Mouse (Mus musculus) embryonic facial prominence, embryonic 11.5 days (tissue): ENCODE data around the gene Gcnt1. TPM values are rescaled to one million over a fixed set of nuclear protein-coding genes. Genes with fewer than 3 reads are reported as not detected.

Experiments
- ATAC-seq: fragments of 200-750 bp; cut with Nextera tagmentation; replicated peaks from 2 replicates; pipeline ENCODE4 v1.8.0; 2017; ENCODE audit warnings: low read depth; ENCODE audit not compliant: insufficient number of reproducible peaks, low FRiP score, low TSS enrichment
- DNase-seq: peaks from one replicate; pipeline ENCODE4 v3.0.0-alpha.2; 2015; ENCODE audit warnings: low spot score
- H3K27ac ChIP-seq: fragments of 300-500 bp; sonication (generic); replicated peaks from 2 replicates; pipeline ENCODE4 v1.5.1; 2014; ENCODE audit warnings: mild to moderate bottlenecking, low read depth, low read length, control low read depth
- H3K27me3 ChIP-seq: fragments of 300-500 bp; sonication (generic); 2 replicates; pipeline ENCODE4 v1.6.1; 2014; ENCODE audit warnings: mild to moderate bottlenecking, low read length, moderate library complexity, mixed read lengths; ENCODE audit not compliant: control insufficient read depth, insufficient read depth
- H3K36me3 ChIP-seq: fragments of 300-500 bp; sonication (generic); replicated peaks from 2 replicates; pipeline ENCODE4 v1.6.1; 2014; ENCODE audit warnings: low read depth, mild to moderate bottlenecking, low read length, moderate library complexity, mixed read lengths; ENCODE audit not compliant: control insufficient read depth, insufficient read depth
- H3K4me1 ChIP-seq: fragments of 300-500 bp; sonication (generic); 2 replicates; pipeline ENCODE4 v1.6.1; 2014; ENCODE audit warnings: low read length, mixed read lengths; ENCODE audit not compliant: control insufficient read depth, insufficient read depth
- H3K4me2 ChIP-seq: fragments of 300-500 bp; sonication (generic); 2 replicates; pipeline ENCODE4 v1.6.1; 2014; ENCODE audit warnings: low read depth, mild to moderate bottlenecking, control low read depth, low read length, moderate library complexity
- H3K4me3 ChIP-seq: fragments of 300-500 bp; sonication (generic); 2 replicates; pipeline ENCODE4 v1.5.1; 2014; ENCODE audit warnings: low read depth, low read length, control low read depth
- H3K9ac ChIP-seq: fragments of 300-500 bp; sonication (generic); replicated peaks from 2 replicates; pipeline ENCODE4 v1.6.1; 2014; ENCODE audit warnings: mild to moderate bottlenecking, control low read depth, low read length
- H3K9me3 ChIP-seq: fragments of 300-500 bp; sonication (generic); replicated peaks from 2 replicates; pipeline ENCODE4 v1.6.1; 2016; ENCODE audit warnings: mild to moderate bottlenecking, low read length, inconsistent platforms, mixed read lengths; ENCODE audit not compliant: control insufficient read depth
- WGBS: fragments of 180-500 bp; shearing (Covaris S2); extraction: QIAGEN DNeasy Blood & Tissue Kit; methylation state at CpG from one replicate; pipeline ENCODE4 v1.1.7; 2014; 5-methylcytosine and 5-hydroxymethylcytosine counted together
- polyA plus RNA-seq: library from polyadenylated mRNA; unstranded; fragments of >200 nt; fragmentation: Nextera tagmentation; extraction: Ambion mirVana; gene quantifications from 2 replicates; pipeline ENCODE4 v1.2.1, GENCODE M21; 2014

Gcnt1 gene
- polyA plus RNA-seq, 1 experiment from 2014 or later: 5.4 TPM

DNA sequence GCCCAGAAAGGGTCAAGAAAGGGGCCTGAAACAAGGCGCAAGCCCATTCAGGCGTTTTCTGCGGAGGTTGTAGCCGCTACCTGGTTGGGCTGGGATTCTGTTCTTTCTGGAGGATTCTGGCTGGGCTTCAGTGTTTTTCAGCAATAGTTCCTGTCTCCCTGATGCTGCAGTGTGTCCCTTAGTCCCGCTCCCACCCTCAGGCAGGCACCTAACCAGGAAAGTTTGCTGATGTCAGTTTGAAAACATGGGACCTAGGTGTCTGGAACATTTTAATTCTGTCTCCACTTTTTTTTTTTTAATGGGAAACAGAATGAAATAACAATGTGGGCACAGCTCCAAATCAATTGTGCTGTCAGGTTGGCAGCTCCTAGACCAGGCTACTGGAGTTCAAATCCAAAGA, 78.5 kb downstream of the Gcnt1 start:
- 79% methylated on average over 5 of the region's 5 CpGs for WGBS
- no peaks in the 10 kb centered on the region for H3K9me3 ChIP-seq
- H3K36me3 ChIP-seq: no peaks in the 10 kb centered on the region
- no peak overlapping the region for H3K4me3 ChIP-seq
- DNase-seq: no peak
- no peaks in the 10 kb centered on the region for H3K27me3 ChIP-seq
- no peaks in the 10 kb centered on the region for H3K4me1 ChIP-seq
- H3K4me2 ChIP-seq: no peak overlapping the region
- H3K27ac ChIP-seq: no peak overlapping the region
- ATAC-seq: no peak
- H3K9ac ChIP-seq: no peak overlapping the region

DNA sequence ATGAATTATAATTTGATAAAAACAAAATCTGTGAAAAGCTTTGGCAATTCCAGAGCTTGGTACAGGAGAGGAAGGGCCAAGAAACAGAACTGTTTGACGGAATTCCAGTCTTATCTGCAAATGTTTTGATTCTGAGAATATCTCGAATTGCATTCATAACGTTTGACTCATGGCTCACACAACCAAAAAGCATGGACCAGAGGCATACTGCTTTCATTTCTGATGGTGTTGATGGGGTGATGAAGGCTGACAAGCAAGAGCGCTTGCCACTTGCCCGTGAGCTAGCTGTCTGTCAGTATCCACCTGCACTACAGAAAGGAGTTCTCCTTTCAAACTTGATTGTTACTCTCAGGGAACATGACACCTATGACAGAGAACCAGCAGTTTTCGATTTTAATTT, 83.1 kb downstream of the Gcnt1 start:
- no peak overlapping the region for H3K9ac ChIP-seq
- no peaks in the 10 kb centered on the region for H3K4me1 ChIP-seq
- H3K4me3 ChIP-seq: no peak overlapping the region
- H3K36me3 ChIP-seq: no peaks in the 10 kb centered on the region
- ATAC-seq: no peak
- WGBS: 76% methylated on average over 6 of the region's 6 CpGs
- H3K4me2 ChIP-seq: no peak overlapping the region
- no peak overlapping the region for H3K27ac ChIP-seq
- no peaks in the 10 kb centered on the region for H3K9me3 ChIP-seq
- H3K27me3 ChIP-seq: no peaks in the 10 kb centered on the region
- DNase-seq: no peak

- 88% methylated on average over 7 of the region's 7 CpGs for WGBS
- no peak for DNase-seq
- Histone ChIP-seq H3K9ac (no peak overlapping the region), H3K4me2 (no peak overlapping the region), H3K9me3 (no peaks in the 10 kb centered on the region), H3K4me1 (no peaks in the 10 kb centered on the region), H3K27me3 (no peaks in the 10 kb centered on the region), H3K36me3 (no peaks in the 10 kb centered on the region), H3K4me3 (no peak overlapping the region), H3K27ac (no peak overlapping the region)
- no peak for ATAC-seq
Observed at GRCm38 (mm10) chr19:17286004-17286403, 86.6 kb downstream of the Gcnt1 start.

DNA sequence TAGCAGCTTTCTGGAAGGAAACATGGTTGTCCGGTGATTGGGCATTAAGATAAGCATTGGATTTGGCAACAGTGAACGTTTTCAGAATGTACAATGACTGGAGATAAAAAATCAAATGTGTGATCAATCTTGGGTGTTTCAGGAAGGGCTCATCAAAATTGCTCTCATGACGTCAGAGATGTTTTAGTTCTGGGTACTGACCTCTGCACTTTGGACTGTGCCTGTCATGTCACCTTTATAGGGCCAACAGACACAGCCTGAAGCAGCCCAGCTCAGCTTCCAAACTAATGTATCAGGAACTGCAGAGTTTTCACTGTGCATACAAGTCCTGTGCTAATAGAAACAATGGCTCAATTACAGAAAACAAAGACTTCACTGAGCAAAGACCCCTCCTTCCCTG, 89.3 kb downstream of the Gcnt1 start:
- Histone ChIP-seq H3K4me2 (no peak overlapping the region), H3K27me3 (no peaks in the 10 kb centered on the region), H3K27ac (no peak overlapping the region), H3K9me3 (no peaks in the 10 kb centered on the region), H3K4me3 (no peak overlapping the region), H3K4me1 (no peaks in the 10 kb centered on the region), H3K9ac (no peak overlapping the region), H3K36me3 (no peaks in the 10 kb centered on the region)
- no peak for DNase-seq
- WGBS: 62% methylated on average over 3 of the region's 3 CpGs
- no peak for ATAC-seq

GRCm38 (mm10) chr19:17278381-17279051, 94.1 kb downstream of the Gcnt1 start:
- no peak overlapping the region for H3K27ac ChIP-seq
- H3K9me3 ChIP-seq: no peaks in the 10 kb centered on the region
- no peaks in the 10 kb centered on the region for H3K36me3 ChIP-seq
- no peak overlapping the region for H3K4me2 ChIP-seq
- no peaks in the 10 kb centered on the region for H3K4me1 ChIP-seq
- ATAC-seq: no peak
- no peak for DNase-seq
- H3K4me3 ChIP-seq: no peak overlapping the region
- H3K27me3 ChIP-seq: no peaks in the 10 kb centered on the region
- no peak overlapping the region for H3K9ac ChIP-seq
- WGBS: 88% methylated on average over 4 of the region's 4 CpGs

Other genes with a start within 250 kb of the Gcnt1 start
- 94.3 and 98.3 TPM in 2 replicates for gene Rfk, start 21.2 kb upstream of the Gcnt1 start, polyA plus RNA-seq